Mouse (Mus musculus) lung, adult 2 months (tissue): ENCODE data around the gene Epgn. TPM values are rescaled to one million over a fixed set of nuclear protein-coding genes. Genes with fewer than 3 reads are reported as not detected.

Experiments
- DNase-seq: peaks from one replicate; pipeline ENCODE4 v3.0.0; 2022
- H3K4me1 ChIP-seq: fragments of 200-500 bp; 2 replicates; pipeline ENCODE4 v1.6.1; 2011; ENCODE audit warnings: low read length; ENCODE audit not compliant: control insufficient read depth, insufficient read depth
- H3K4me3 ChIP-seq: fragments of 200-500 bp; replicated peaks from 2 replicates; pipeline ENCODE3; 2011; ENCODE audit warnings: low read depth, mild to moderate bottlenecking, control low read depth, low read length; ENCODE audit errors: extremely low read depth
- CTCF ChIP-seq: fragments of 200-500 bp; IDR thresholded peaks from 2 replicates; pipeline ENCODE4 v1.5.1; 2011; ENCODE audit warnings: mild to moderate bottlenecking, low read length, control low read depth; ENCODE audit not compliant: insufficient read depth
- POLR2A ChIP-seq: fragments of 200-500 bp; IDR thresholded peaks from 2 replicates; pipeline ENCODE4 v1.6.1; 2011; ENCODE audit warnings: low read depth, mild to moderate bottlenecking, control low read depth, low read length, borderline replicate concordance; ENCODE audit errors: extremely low read depth
- WGBS: fragments of 180-500 bp; shearing (Covaris S2); methylation state at CpG from one replicate; pipeline ENCODE4 v1.1.7; 2018; 5-methylcytosine and 5-hydroxymethylcytosine counted together
- polyA plus RNA-seq: library from polyadenylated mRNA; depleted of rRNA; stranded (reverse); fragments of >200 nt; gene quantifications from 2 replicates; pipeline ENCODE4 v1.2.3, GENCODE M21; 2012

Epgn gene
- polyA plus RNA-seq, 1 experiment: not detected

GRCm38 (mm10) chr5:91035341-91035740, 8.1 kb downstream of the Epgn start:
- Histone ChIP-seq H3K4me1 (no peaks in the 10 kb centered on the region), H3K4me3 (no peak overlapping the region)
- WGBS: 53% methylated on average over 2 of the region's 2 CpGs
- no peak for DNase-seq
- no peak for TF ChIP-seq CTCF

GRCm38 (mm10) chr5:91036628-91037027, 9.4 kb downstream of the Epgn start:
- no peak overlapping the region for H3K4me3 ChIP-seq
- no peaks in the 10 kb centered on the region for H3K4me1 ChIP-seq
- TF ChIP-seq CTCF: no peak
- TF ChIP-seq POLR2A: no peak
- WGBS: 59% methylated on average over 4 of the region's 4 CpGs
- DNase-seq: no peak

GRCm38 (mm10) chr5:91037756-91038155, 10.5 kb downstream of the Epgn start:
- Histone ChIP-seq H3K4me1 (no peaks in the 10 kb centered on the region), H3K4me3 (no peak overlapping the region)
- DNase-seq: no peak
- TF ChIP-seq CTCF (no peak), POLR2A (no peak)
- WGBS: 66% methylated on average over 2 of the region's 2 CpGs

- Histone ChIP-seq H3K4me3 (no peak overlapping the region), H3K4me1 (no peaks in the 10 kb centered on the region)
- peak; percentile 45 for DNase-seq
- WGBS: 14% methylated on average over 2 of the region's 2 CpGs
- TF ChIP-seq CTCF (0 out of 2 replicates have a peak, but pooled peaks have one; percentile 6), POLR2A (no peak)
Observed at GRCm38 (mm10) chr5:91038547-91038946, 11.3 kb downstream of the Epgn start.

GRCm38 (mm10) chr5:91038963-91039362, 11.7 kb downstream of the Epgn start:
- Histone ChIP-seq H3K4me1 (no peaks in the 10 kb centered on the region), H3K4me3 (no peak overlapping the region)
- WGBS: 71% methylated on average over 2 of the region's 2 CpGs
- no peak for TF ChIP-seq POLR2A
- TF ChIP-seq CTCF: no peak
- no peak for DNase-seq

GRCm38 (mm10) chr5:91047987-91048386, 20.7 kb downstream of the Epgn start:
- TF ChIP-seq CTCF (no peak), POLR2A (no peak)
- 36% methylated on average over 6 of the region's 6 CpGs for WGBS
- Histone ChIP-seq H3K4me1 (no peaks in the 10 kb centered on the region), H3K4me3 (no peak overlapping the region)
- no peak for DNase-seq

GRCm38 (mm10) chr5:91048397-91048796, 21.1 kb downstream of the Epgn start:
- DNase-seq: no peak
- Histone ChIP-seq H3K4me3 (no peak overlapping the region), H3K4me1 (no peaks in the 10 kb centered on the region)
- TF ChIP-seq POLR2A (no peak), CTCF (no peak)
- 53% methylated on average over 8 of the region's 8 CpGs for WGBS

GRCm38 (mm10) chr5:91072340-91072739, 45.1 kb downstream of the Epgn start:
- TF ChIP-seq CTCF (no peak), POLR2A (no peak)
- DNase-seq: no peak
- WGBS: 57% methylated on average over 4 of the region's 4 CpGs
- Histone ChIP-seq H3K4me3 (no peak overlapping the region), H3K4me1 (no peaks in the 10 kb centered on the region)

- no peak for DNase-seq
- no peak for TF ChIP-seq CTCF
- TF ChIP-seq POLR2A: no peak
- 49% methylated on average over 8 of the region's 8 CpGs for WGBS
- H3K4me1 ChIP-seq: no peaks in the 10 kb centered on the region
- no peak overlapping the region for H3K4me3 ChIP-seq
Observed at GRCm38 (mm10) chr5:91073626-91074025, 46.4 kb downstream of the Epgn start.

GRCm38 (mm10) chr5:91074026-91074425, 46.8 kb downstream of the Epgn start:
- no peak for DNase-seq
- TF ChIP-seq CTCF: no peak
- TF ChIP-seq POLR2A: no peak
- 11% methylated on average over 8 of the region's 8 CpGs for WGBS
- no peaks in the 10 kb centered on the region for H3K4me1 ChIP-seq
- no peak overlapping the region for H3K4me3 ChIP-seq
